Mouse (Mus musculus): ENCODE results near the gene Fbf1. TPM values are rescaled to one million over a fixed set of nuclear protein-coding genes. Genes with fewer than 3 reads are reported as not detected.
"Not testable (repeated sequence)": the region's sequence is repeated elsewhere in the genome, so short reads cannot be mapped to it uniquely, and the experiment has no call there.

The Fbf1 gene
- total RNA-seq, 2 experiments from 2014 or later, result 9.3 to 9.8 TPM

DNA sequence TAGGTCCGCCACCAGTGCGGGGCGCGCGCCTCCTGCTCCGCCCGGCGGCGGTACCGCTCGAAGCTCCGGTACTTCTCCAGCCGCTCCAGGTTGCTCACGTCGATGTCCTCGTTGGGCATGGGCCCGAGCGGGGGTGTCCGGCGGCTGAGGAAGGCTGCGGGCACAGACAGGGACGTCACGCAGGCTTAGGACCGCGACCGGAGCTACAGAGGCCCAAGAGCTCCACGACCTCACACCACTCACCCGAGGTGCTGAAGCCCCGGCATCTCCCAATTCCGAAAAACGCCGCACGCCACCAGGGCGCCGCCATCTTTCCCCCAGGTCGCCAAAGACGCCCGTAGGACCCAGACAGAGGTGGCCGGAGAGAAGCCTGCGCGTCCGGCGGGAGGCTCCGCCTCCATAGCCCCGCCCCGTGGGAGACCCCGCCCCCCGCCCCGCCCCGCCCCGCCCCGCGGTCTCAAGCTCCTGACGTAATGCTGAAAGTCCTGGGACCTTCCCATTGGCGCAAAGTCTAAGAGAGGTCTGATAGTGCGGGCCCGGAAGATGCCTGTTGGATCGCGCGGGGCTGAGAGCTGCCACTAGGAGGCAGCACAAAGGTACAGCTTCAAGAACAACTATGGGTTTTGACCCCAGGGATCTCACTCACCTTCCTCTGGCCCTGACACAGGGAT is 29.4 kb downstream of the Fbf1 start, which contains the start of gene Mrpl38:
Mrpl38 (minus strand) TSS at position 401 of the 671 bp plus-strand sequence.
- intact Hi-C loops (cut with DNase I), result no loop called here

DNA sequence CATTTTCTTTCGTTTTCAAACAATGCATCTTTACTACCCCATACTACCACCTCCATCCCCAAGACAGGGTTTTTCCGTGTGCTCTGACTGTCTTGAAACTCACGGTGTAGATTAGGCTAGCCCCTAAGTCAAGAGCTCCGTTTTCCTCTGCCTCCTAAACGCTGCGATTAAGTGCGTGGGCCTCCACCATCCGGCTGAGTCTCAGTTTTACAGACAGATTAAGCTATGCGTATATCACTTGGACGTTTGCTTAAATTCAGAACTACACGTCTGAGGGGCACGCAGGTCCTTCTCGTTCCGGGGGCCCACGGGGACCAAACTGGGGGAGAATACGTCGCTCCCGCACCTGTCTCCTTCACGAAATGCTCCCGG is 29.9 kb downstream of the Fbf1 start:
- intact Hi-C loops (cut with DNase I), result no loop called here
- no peak for DNase-seq

More for the DNA sequence above, 29.4 kb downstream of the Fbf1 start, which contains the start of gene Mrpl38:
- DNase-seq, result peak; percentile 83 to 84

DNA sequence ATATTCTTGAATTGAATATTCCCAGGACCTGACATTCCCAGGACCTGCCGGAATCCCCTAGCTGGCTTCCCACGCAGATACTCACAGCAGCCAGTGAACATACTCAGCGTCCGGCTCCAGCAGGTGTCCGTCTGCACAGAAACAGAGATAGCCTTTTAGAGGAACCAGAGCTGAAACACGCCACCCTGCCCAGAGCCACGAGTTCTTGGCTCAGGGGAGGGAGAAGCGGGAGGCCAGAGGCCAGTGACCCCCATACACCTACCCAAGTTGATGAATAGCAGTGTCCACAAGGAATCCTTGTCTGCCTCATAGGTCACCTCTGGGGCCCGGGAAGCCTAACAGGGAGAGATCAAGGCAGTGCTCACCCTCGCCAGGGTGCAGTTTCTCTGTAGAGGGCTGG is 33.8 kb downstream of the Fbf1 start:
- intact Hi-C loops (cut with DNase I), result no loop called here
- no peak for DNase-seq

DNA sequence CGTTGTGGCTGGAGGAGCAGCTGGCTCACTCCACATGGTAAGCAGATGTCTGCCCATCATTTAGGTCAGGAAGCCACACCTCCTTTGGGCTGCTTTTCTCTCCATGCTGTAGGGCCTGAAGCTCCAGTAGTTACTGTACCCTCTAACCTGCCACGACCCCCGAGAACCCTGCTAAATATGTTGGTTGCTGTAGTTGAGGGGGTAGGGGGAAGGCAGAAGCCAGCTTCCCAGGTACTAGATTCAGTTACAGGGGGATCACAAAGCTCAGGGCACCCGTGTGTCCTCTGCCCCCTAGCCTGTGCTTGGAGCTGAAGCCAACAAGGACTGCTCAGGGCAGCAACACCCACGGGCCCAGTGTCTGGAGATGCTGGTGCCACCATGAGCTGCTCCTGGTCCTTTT is 34.5 kb downstream of the Fbf1 start:
- intact Hi-C loops (cut with DNase I), result no loop called here
- DNase-seq, result no peak

DNA sequence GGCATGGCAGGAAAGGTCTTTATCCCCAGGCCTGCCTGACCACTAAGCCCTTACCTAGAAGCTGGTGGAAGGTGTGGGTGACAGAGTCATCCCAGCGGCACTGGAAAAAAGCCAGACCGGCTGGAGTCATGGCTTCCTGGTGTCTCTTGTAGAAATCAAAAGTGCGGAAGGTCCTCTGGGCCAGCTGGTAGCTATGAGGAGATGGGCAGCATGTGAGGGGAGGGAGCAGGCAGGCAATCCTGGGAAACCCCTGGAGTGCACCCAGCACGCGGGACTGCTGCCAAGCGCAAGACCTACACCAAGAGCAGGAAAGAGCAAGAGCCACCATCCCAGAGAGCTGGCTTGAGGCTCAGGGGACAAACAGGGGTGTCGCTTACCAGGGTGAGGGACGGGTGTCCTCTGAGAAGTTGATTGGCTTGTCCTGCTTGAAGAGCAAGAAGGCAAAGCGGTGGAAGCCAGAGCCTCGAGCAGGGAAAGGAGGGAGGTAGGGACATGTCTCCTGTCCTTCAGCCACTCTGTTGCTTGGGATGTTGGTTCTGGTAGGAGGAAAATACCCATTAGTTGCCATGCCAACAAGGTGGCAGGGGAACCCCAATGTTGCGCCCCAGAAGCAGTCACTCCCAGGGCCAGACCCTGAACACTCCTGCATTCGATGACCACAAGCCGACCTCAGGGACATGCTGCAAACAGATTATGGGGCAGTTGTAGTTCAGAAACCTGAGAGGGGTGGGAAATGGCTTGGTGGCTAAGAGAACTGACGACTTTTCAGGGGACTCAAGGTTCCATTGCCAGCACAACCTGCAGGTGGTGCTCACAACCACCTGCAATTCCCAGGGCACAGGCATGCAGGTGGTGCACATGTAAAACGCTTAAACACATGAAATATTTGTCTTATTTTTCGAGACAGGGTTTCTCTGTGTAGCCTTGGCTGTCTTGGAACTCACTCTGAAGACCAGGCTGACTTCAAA is 35.3 kb downstream of the Fbf1 start:
- no peak for DNase-seq
- intact Hi-C loops (cut with DNase I), result no loop called here

DNA sequence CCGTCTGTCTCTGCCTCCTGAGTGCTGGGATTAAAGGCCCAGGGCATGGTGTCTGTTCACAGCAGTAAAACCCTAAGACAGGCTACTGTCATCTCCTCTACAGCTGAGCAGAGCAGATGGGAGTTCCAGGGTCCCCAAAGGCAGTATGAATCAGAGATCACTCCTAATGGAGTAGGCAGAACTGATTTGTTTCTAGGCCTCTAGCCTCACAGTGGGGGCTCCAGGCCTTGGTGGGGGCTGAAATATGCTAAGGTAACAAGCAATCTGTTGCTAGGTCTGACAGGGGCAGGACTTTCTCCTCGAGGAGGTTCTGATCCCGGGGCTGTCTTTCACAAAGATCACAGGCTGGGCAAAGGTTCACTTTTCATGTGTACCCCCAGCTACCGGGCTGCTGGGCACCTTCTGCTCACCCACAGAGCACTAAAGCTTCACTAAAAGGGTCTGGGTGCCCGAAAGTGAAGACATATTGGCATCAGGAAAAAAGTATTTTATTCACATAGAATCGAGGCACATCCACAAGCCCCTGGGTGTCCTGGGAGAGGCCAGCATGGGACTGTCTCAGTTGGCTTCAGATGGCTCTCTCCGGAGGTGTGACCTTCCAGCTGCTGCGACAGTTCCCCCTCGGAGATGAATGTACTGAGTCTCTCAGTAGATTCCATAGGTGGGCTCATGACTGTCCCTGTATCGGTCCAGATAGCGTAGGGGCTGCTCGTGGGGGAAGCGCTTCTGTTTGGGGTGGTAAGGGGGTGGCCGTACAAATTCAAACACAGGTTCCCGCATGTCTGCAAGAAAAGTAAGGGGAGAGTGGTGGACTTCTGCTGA is 36.4 kb downstream of the Fbf1 start:
- intact Hi-C loops (cut with DNase I), result no loop called here
- no peak for DNase-seq

DNA sequence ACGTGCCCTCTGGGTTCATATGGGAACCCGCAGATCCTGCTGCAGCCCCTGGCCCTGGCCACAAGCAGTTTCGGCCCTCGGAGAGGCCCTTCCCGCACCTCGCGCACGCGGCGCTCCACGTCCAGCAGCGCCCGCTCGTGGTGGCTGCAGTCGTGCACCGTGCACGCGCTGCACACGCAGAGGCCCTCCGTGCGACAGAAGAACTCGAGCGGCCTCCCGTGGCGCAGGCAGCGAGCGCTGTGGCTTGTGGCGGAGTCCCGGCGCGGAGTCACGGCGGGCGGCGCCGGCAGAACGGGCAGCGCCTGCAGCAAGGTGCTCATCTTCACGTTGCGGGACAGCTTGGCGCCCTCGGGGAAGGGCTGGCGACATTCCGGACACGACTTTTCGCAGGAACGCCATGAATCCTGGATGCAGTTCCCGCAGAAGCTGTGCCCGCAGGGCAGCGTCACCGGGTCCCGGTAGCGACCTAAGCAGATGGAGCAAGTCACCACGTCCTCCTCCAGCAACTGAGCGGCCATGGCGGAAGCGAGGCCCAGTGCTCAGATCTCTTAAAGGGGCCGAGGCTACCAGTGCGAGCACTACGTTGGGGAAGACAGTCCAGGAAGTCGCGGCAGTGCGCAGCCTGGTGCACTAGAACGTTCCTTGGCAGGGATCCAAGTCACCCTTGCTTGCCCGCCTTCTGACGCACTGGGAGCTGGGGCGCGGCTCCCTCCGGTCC is 37.3 kb downstream of the Fbf1 start, which contains the start of gene Trim65:
Trim65 (minus strand) TSS at position 641 of the 718 bp plus-strand sequence.
- intact Hi-C loops (cut with DNase I), result loop anchor here (1.0 kb wide), 2 partner anchors 20 to 43 kb away; no protein-coding TSS in a partner anchor
- DNase-seq, result peak; percentile 81 to 83

DNA sequence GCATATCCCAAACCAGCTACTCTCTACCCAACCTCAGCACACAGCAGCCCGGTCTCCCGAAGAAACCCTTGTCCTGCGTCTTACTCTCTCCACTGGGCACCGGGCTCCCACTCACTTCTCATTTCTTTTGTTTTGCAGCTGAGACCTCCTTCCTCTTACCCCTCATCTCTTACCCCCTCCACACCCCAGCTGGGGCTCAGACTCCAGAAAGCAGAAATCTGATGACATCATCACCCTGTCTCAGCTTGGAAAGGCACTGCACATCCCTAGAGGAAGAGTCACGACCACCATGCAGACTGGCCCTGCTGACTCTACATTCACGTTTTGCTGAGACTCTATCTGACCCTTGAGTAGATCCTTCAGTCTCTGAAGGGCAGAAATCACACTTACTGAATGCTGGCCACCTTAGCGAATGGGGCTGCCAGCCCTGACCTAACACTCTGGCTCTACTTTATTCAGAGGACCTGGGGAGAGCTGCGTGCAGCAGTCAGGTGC is 37.9 kb downstream of the Fbf1 start:
- intact Hi-C loops (cut with DNase I), result loop anchor here (1.0 kb wide), 2 partner anchors 20 to 43 kb away; no protein-coding TSS in a partner anchor
- no peak for DNase-seq

DNA sequence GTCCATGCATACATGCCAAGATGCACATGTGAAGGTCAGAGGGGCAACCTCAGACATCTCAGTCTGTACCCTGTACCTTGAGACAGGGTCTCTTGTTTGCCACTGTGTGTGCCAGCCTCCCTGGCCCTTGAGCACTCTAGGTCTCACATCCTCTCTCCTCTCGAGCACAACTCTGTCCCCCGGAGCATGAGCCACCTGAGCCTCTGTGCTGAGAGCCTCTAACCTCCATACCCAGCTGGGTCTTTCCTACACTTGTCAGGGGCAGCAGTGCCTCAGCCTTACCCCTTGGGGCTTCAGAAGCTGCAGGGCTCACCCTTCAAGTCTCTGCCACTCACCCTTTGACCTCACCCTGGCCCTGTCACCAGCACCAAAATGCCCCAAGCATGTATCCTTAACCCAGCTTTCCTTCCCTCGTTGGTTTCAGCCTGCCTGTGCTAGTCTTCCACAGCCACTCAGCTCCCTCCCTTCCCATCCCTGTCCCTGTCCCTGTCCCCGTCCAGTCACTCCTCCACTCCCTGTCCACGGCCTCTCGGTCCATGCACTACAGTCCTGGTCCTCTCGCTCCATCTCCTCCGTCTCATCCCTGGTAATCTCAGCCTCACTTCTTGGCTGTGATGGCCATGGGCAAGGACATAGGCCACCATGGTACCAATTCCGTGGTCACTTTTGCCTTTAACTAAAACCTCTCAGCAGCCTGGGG is 38.7 kb downstream of the Fbf1 start:
- intact Hi-C loops (cut with DNase I), result no loop called here
- no peak for DNase-seq

DNA sequence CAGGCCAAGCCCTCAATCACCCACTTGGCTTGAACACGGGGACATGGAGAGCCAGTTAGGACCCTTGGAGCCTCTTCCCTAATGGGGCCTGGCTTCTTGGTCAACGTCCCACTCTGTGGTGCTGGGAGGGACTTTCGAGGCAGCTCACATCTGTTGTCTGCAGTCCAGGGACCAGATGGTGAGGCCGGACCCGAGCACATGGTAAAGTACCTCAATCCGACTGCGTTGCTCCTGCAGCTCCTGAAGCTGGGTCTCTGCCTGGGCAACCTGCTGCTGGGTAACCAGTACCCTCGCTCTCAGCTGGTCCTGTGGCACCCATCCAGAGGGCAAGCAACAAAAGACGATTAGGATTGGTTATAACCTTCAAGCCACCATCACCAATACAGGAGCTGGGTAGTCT is 40.0 kb downstream of the Fbf1 start:
- DNase-seq, result no peak
- intact Hi-C loops (cut with DNase I), result no loop called here

DNA sequence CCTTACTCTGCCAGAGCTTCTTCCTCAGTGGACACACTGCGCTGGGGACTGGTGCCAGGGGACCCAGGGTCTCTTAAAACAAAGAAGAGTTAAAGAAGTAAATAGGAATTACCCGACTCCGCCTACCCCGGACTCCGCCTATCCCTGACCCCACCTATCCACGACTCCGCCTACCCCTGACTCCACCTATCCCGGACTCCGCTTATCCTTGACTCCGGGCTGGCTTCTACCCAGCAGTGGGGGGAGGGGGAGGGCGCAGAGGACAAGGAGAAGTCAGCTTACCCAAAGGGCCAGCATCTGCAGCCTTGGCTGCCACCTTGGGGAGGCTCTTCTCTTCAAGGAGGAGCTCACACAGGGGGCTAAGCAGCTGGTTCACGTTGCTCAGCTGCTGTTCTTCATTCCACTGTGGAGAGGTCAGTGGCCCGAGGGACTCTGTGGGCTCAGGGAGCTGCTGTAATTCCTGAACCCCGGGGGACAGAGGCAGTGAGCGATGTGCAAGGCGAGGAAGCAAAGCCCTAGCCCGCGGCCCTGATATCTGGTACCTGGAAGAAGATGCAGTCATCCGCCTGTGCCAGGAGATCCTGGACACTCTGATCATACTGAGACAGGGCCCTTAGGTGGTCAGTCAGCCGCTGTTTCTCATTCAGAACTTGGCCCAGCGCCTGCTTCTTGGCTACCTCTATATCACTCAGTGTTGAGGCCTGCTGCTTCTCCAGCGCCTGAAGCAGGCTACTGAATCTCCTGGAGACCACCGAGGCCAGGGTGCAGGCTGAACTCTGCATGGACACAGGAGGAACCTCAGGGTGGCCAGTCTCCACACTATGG is 40.6 kb downstream of the Fbf1 start, which contains the start of gene Trim47:
Trim47 (minus strand) TSS at position 55 of the 825 bp plus-strand sequence.
- peak; percentile 70 to 76 for DNase-seq
- intact Hi-C loops (cut with DNase I), result no loop called here

DNA sequence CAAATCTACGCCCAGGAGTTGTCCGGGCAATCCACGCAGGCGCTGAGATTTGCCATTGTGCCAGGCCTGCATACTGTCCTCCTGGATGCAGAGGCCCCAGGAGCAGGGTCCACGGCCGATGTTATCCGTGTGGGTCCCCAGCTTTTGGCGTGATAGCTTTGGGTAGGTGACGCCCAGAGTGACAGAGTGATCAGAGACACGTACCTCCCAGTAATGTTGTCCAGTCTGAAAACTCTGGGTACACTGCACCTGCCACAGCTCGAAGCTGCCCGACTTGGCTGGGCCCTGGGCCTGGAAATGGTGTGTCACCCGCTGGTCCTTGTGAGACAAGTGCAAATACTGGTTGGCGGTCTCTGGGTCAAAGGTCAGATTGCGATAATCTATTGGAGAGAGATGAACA is 41.7 kb downstream of the Fbf1 start:
- intact Hi-C loops (cut with DNase I), result no loop called here
- no peak for DNase-seq

DNA sequence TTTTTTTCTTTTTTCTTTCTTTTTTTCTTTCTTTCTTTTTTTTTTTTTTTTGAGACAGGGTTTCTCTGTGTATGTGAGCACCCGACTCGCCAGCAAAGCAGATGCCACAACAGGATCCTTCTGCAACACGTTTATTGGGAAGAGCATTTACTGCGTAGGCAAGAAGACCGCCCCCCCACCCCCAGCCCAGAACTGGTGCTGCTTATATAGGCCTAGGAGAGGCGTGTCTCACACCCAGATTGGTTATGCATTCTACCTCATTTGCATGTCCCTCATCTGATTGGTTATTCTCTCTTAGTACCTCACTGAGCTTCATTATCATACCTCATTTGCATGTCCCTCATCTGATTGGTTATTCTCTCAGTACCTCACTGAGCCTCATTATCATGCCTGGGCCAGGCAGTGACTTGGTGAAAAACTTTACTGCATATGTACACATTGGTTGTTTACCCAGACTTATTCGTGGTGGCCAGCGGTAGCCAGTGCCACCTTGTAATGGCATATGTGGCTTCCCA is 46.2 kb downstream of the Fbf1 start:
- DNase-seq; intact Hi-C loops (cut with DNase I): not testable (repeated sequence)

DNA sequence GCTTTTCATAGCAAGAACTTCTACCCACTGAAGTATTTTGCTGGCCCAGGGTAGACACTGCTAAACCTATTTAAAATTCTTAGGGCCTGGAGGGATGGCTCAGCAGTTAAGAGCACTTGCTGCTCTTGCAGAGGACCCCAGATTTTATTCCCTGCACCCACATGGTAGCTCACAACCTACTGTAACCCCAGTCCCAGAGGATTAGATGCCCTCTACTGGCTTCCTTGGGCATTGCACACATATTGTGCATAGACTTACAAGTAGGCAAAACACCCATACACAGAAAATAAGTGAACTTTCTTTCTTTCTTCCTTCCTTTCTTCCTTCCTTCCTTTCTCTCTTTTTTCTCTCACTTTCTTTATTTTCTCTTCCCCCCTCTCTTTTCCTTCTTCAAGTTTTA is 50.1 kb downstream of the Fbf1 start:
- DNase-seq, result no peak
- intact Hi-C loops (cut with DNase I), result no loop called here

DNA sequence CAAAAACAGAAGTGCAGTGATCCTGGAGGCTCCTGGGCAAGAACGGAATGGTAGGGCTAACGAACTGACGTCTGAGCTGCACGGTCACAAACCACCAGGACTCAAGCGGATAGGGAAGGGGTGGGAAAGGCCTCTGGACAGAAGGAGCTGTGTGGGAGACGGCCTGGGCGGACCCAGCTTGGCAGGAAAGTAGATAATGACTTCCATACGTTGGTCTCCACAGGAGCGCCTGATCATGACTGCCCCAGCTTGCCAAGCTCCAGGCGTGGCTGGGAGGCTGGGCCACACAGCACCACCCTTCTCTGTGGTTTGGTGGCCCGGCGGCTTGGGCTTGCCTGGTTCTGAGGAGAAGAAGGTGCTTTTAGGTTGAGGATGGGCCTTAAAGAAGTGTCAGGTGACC is 50.7 kb downstream of the Fbf1 start:
- intact Hi-C loops (cut with DNase I), result no loop called here
- DNase-seq, result no peak

DNA sequence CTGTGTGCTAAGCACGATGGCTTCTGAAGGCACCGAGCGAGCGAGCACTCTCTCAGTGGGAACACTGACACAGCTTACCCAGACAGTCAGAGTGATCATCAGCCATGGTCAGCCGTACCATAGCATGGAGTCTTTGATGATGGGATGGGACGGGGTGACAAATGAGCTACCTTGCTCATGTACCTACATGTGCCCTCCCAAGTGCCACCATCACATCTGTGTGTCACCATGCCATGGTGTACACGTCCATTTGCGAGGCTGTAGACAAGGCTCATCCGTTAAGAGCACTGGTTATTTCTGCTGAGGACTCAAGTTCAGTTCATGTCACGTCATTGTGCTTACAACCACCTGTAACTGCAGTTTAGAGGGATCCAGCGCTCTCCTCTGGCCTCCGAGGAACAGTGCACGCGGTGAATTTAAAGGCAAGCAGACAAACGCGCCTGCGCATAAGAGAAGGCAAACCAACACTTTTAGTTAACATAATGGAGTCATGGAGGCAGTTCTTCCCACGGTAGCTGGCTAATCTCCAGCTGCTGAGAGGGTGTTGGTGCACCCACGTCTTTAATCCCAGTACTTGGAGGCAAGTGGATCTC is 56.3 kb downstream of the Fbf1 start:
- intact Hi-C loops (cut with DNase I), result no loop called here
- no peak for DNase-seq

DNA sequence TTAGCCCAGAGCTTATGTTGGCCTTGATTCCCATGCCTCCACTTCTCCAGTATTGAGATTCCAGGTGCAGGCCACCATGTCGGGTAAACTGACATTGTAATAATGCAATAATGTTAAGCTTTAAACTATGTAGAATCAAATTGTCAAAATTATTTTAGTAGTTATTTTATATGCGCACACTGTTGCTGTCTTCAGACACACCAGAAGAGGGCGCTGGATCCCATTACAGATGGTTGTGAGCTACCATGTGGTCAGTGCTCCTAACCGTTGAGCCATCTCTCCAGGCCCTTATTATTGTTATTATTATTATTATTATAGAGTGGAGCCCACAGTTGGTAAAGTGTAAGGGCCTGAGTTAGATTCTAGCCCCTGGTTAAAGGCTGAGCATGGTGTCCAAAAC is 56.9 kb downstream of the Fbf1 start:
- no peak for DNase-seq
- intact Hi-C loops (cut with DNase I), result no loop called here
